Mouse (Mus musculus): ENCODE results near the gene Lrr1.
"Not testable (repeated sequence)": the region's sequence is repeated elsewhere in the genome, so short reads cannot be mapped to it uniquely, and the experiment has no call there.

Gene Lrr1

GRCm38 (mm10) chr12:69163586-69163985, 5.0 kb upstream of the Lrr1 start:
- DNase-seq (ENCODE audit: low spot score in 2 of 2) = not testable (repeated sequence)

- no peak for DNase-seq (ENCODE audit: low spot score in 2 of 2)
Observed at GRCm38 (mm10) chr12:69164904-69165303, 3.7 kb upstream of the Lrr1 start.

GRCm38 (mm10) chr12:69166861-69167581, 1.6 kb upstream of the Lrr1 start:
- DNase-seq (ENCODE audit: low spot score in 2 of 2) = not testable (repeated sequence)

DNA sequence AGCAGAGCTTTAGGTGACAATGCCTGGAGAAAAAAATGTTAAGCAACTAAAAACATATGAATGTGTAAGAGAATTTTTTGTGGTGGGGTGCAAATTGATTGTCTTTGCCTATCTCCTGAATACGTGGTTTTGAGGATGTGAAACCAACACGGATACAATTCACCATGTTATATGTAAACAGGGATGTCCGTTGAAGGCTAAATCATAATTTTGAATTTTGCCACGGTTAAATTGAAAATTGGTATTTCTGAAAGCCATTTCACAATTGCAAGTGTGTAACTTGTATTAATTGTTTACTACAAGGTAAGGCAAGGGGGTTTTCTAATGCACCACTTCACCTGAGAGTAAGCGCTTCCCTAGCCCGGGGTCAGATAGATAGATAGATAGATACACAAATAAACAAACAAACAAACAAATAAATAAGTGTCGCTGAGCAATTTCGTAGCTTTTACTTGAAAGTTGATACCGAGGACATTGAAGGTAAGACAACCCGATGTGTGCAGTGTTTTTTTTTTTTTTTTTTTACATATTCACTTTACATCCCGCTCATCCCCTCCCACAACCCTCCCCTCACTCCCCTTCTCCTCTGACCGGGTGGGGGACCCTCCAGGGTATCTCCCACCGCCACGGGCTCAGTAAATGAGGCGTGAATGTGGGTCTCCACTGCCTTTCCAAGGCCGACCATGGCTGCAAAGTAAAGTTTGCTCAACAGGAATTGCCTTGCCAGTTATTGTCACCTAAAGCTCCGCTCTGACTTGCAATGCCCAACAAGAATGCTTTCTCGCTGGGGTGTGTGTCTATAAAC, 756 bp upstream of the Lrr1 start:
- no peak for DNase-seq (ENCODE audit: low spot score in 2 of 2)

DNA sequence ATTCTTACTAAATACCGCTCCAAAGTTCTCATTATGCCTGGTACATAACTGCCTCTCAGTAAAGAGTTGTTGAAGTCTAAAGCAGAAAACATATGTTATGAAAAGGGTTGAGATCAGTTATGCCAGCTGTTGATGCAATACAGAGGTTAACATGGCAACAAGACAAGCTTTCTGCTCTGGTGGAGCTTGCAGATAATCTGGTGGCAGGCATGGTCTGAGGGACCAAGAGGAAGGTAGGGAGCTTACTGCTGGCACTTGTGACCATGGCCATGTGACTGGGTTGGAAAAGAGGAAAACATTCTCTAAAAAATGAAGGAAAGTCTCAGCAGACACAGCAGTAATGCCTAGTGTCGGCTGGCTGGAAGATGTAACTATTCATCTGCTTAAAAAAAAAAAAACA, 2.7 kb downstream of the Lrr1 start:
- DNase-seq (ENCODE audit: low spot score in 2 of 2) = no peak

DNA sequence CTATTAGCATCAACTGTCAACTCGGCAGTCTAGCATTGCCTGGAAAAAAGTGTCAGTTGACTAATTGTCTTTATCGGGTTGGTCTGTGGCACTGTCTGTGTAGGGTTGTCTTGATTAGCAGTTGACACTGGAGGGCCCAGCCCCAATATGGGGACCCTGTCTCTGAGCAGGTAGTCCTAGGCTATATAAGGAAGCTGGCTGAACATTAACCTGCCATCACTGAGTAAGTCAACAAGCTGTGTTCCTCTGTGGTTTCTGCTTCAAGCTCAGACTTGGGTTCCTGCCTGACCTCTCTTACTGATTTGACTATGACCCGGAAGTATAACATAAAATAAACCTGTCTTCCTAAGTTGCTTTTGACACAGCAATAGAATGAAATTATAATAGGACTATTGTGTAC, 7.4 kb downstream of the Lrr1 start:
- no peak for DNase-seq (ENCODE audit: low spot score in 2 of 2)

DNA sequence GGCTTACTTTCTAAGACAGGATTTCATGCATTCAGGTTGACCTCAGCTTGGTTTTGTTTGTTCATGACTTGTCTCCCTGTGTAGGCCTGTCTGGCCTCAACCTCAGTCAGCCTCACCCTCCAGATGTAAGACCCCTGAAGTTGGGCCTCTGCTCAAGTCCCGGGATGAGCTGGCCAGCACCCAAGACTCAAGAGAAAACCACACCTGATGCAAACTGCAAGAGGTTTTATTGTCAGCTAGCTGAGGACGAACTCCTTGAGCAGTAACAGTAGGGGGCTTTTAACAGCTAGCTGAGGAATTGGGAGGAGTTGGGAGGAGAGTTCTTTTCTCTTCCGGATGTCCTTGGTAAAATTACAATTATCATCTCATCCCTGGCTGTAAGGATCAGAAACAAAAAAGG, 8.9 kb downstream of the Lrr1 start:
- DNase-seq (ENCODE audit: low spot score in 2 of 2) = no peak

GRCm38 (mm10) chr12:69179371-69179770, 10.8 kb downstream of the Lrr1 start:
- no peak for DNase-seq (ENCODE audit: low spot score in 2 of 2)

DNA sequence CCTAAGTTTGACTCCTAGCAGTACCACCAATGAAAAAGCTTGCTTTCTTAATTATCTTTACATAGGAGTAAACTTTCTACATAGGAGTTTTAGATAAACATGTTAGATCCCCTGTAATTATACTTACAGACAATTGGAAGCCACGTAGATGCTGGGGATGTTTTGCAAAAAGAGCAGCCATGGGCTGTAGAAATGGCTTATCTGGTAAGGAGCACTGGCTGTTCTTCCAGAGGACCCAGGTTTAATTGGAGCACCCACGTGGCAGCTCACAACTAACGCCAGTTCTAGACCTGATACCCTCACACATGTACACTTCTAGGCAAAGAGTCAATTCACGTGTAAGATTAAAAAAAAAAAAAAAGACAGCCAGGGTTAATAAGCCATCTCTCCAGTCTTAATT, 13.2 kb downstream of the Lrr1 start:
- no peak for DNase-seq (ENCODE audit: low spot score in 2 of 2)

DNA sequence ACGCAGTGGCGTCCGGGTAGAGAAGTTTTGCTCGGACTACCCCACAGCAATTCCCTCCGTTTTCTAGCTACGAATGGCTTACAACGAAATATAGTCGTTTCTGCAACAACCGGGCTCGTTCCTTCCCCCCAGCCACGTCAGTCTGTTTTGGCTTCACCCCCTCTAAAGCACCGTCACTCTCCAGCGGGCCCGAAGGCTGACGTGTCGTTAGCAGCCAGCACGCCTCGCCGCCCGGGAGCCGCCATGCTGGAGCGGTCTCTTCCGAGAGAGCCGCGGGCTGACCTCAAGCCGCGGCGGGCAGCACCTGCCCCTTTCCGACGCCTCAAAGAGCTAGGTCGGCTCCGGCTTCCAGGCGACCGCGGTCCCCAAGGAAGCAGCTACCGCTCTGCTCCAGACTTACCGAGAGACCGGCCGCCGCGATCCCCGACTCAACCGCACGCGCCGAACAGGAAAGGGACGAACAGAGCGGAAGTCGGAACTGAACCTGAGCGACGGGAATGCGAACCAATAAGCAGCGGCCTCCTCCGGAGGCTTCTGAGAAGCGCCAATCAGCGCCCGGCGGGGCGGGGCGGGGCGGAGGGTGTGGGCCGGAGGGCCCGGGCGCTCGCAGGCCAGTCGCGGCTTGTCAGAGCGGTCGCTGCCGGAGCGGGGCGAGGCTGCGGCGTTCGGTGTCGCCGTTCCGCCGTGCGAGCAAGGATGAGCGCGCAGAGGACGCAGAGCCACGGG, 15.1 kb downstream of the Lrr1 start, which contains the start of the genes Rpl36al and Mgat2:
Rpl36al (minus strand) TSS at position 501 of the 726 bp plus-strand sequence.
Mgat2 (plus strand) TSS at position 575 of the 726 bp plus-strand sequence.
- DNase-seq (ENCODE audit: low spot score in 2 of 2) = peak; percentile 99 to 100

GRCm38 (mm10) chr12:69184342-69185295, 16.0 kb downstream of the Lrr1 start:
- peak in 1 of 2 experiments; percentile 38 for DNase-seq (ENCODE audit: low spot score in 2 of 2)

DNA sequence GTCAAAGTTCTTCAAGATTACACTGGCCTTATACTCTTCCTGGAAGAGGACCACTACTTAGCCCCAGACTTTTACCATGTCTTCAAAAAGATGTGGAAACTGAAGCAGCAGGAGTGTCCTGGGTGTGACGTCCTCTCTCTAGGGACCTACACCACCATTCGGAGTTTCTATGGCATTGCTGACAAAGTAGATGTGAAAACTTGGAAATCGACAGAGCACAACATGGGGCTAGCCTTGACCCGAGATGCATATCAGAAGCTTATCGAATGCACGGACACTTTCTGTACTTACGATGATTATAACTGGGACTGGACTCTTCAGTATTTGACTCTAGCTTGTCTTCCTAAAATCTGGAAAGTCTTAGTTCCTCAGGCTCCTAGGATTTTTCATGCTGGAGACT, 16.8 kb downstream of the Lrr1 start:
- no peak for DNase-seq (ENCODE audit: low spot score in 2 of 2)

DNA sequence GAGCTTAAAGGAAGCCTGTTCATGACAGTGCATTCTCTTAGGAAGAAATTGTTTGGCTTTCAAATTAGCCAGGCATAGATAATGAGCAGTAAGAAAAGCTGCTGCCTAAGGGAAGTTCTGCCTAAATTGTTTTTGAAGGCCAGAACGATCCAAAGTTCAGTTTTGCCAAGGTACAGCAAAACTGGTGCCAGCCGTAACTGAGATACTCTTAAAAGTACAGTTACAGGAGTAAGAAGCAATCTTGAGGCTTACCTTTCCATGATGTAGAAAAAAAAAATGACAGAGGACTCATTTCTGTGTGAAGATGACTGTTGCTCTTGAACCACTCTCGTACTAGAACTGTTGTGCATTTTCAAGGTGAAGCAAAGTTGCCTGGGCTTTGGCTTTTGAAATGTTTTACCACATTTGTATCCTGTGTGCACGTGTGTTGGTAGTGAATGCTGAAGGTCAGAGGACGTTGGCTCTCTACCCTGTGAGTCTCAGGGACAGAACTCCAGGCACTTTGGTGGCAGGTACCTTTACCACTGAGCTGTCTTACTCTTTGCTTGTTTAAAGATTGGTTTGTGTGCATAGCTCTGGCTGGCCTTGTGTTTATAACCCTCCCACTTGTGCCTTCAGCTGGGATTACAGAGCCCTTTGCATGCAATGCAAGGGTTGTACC, 18.3 kb downstream of the Lrr1 start:
- DNase-seq (ENCODE audit: low spot score in 2 of 2) = no peak

- no peak for DNase-seq (ENCODE audit: low spot score in 2 of 2)
Observed at GRCm38 (mm10) chr12:69190074-69190473, 21.5 kb downstream of the Lrr1 start.

DNA sequence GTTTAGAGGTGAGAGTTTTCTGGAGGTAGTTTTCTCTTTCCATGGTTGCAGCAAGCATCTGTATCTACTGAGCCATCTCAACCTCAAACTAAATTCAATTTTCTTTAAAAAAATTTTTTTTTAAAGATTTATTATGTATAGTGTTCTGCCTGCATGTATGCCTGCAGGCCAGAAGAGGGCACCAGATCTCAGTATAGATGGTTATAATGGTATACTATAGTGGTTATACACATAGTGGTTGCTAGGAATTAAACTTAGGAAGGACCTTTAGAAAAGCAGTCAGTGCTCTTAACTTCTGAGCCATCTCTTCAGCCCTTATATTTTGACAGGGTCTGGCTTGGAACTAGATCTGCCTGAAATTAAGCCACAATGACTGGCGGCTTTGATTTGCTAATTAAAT, 21.9 kb downstream of the Lrr1 start:
- DNase-seq (ENCODE audit: low spot score in 2 of 2) = no peak

- DNase-seq (ENCODE audit: low spot score in 2 of 2) = no peak
Observed at GRCm38 (mm10) chr12:69191396-69191795, 22.8 kb downstream of the Lrr1 start.

DNA sequence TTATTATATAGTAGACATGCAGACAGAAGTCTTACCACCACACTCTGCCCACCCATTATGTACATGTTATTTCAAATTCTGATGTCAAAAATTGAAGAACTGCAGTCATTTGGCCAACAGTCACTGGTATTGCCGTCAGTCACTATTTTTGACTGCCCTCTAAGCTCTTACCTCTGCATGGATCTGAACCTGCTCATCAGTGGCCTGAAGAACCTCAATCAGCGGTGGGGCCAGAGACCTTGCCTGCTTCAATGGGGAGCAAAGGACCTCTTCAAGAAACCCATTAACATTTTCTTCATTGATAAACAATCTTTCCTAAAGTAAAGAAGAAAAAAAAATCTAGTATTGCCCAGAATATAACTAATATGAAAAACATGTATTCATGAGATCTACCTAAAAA, 24.0 kb downstream of the Lrr1 start:
- DNase-seq (ENCODE audit: low spot score in 2 of 2) = no peak

DNA sequence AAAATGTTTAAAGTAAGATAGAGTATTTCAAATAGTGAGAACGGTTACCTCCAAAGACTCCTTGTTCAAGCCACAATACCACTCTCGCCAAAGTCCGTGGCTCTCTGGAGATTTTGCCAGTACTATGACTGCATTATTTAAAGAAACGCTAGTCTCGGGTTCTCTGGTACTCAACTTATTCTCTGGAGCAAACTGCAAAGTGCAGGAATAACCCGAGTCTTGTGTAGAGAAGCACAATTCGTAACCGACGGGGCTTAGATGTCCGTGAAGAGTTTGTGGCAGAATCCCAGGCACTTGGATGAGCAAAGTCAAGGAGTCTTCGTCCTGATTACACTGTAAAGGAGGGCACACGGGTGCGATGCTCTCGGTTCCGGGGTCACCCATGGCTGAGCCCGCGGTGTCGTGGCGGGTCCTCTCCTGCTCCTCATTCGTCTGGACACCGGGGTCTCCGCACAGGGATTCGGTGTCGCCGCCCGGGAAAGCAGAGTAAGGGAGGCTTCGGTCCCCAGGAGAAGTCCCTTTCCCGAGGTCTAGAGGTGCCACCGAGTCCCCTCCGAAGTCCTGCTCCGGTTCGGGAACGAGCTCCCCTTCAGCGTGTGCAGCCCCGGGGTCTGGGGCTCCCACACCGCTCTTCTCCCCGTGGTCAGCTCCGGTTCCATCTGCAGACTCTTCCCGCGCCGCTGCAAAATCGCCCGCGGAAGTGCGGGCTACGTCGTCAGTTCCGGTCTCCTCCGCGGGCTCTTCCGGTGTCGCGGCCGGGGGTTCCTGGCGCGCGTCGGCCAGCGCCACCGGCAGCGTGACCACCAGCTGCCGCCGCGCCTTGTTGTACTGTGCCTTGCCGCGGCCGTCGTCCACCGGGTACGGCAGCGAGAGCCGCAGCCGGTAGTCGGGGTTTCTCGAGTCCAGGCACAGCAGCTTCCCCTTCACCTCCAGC, 28.1 kb downstream of the Lrr1 start, which contains the start of gene Gm49383:
Gm49383 (minus strand) TSS at position 661 of the 934 bp plus-strand sequence.
- DNase-seq (ENCODE audit: low spot score in 2 of 2) = peak; percentile 26 to 70

Measured in cerebellum, postnatal 4 days (tissue).